Mouse (Mus musculus) CD4-positive, CD25-positive, alpha-beta regulatory T cell, adult 2 months (primary cell): ENCODE results near the gene Rpa2.
A peak's percentile ranks its signal among the peaks of the same experiment; 100 is the strongest.

Source experiments
- DNase-seq: peaks from one replicate; pipeline ENCODE4 v3.0.0-alpha.2; 2012; ENCODE audit warnings: low read depth, low spot score

Rpa2 gene

GRCm38 (mm10) chr4:132803212-132803611 is 35.1 kb downstream of the Rpa2 start:
- no peak for DNase-seq

- no peak for DNase-seq
Measured at GRCm38 (mm10) chr4:132803876-132804275, 35.7 kb downstream of the Rpa2 start.

GRCm38 (mm10) chr4:132804331-132804730 is 36.2 kb downstream of the Rpa2 start:
- no peak for DNase-seq

DNA sequence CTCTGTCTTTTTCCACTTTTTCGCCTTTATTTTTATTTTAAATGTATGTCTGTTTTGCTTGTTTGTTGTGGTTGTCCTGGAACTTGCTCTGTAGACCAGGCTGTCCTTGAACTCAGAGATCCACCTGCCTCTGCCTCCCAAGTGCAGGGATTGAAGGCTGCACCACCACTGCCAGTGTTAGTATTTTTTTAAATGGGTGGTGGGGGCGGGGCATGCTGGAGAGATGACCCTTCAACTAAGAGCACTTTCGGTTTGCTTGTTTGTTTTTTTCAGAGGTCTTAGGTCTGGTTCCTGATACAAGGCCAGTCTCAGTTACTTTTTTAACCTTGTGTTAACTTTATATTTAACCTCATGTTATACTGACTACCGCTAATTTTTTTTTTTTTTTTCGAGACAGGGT is 37.0 kb downstream of the Rpa2 start:
- no peak for DNase-seq

DNA sequence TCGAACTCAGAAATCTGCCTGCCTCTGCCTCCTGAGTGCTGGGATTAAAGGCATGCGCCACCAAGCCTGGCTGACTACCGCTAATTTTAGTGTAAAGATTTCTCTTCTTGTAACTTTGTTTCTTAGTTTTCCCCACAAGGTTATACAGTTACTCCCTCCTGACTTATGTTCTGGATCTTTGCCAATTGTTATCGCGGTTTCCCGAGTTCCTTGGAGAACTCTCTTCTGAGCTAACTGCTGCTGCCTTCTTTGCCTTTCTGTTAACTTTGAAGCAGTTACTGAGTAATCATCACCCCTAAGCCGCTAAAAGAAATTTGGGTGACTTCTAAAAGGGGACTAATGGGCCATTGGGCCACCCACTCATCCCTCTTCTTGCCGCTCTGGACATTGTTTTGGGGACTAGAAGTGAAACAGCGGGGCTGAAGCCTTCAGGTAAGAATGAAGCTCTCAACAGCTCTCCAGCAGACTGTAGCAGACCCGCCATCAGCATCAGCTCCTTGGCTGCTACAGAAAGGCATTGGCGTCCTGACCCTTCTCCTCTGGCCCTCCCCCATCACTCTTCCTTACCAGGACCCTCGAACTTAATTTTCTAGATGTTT is 37.6 kb downstream of the Rpa2 start:
- no peak for DNase-seq

- DNase-seq, result no peak
Measured at GRCm38 (mm10) chr4:132806620-132807191, 38.6 kb downstream of the Rpa2 start.

DNA sequence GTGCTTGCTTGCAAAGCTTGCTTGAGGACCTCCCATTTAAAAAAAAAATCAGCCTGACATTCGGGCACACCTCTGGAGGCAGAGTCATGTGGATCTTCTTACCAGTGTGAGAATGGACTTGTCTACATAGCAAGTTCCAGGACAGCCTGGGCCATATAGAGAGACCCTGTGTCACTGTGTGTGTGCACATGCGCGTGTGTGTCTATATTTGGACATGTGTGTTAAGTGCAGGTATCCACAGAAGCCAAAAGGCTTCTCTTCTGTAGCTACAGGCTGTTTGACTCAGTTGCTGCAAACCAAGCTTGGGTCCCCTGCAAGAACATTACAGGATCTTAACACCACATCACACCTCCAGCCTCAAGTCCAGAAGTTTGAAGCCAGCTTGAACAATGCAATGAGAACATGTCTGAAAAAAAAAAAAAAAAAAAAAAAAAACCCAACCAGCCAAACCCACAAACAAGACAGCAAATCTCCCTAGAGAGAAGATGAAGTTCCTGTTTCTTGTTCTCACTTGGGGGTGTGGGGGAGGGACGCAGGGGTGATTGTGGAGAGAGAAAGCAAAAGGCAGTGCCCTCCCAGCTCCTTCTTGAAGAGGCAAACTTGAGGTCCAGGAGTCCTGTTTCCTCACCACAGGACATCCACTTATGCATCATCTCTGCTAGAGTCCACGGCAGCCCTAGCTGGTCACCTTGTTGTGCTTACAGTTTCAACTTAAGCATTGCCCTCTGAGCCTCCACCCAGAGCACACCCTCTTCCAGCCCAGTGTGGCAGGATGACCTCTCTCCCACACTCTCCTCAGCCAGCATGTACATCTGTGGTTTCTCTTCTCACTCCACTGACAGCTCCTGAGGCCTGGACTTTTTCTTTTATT is 39.9 kb downstream of the Rpa2 start:
- peak; percentile 23 for DNase-seq

GRCm38 (mm10) chr4:132809621-132810020 is 41.5 kb downstream of the Rpa2 start:
- no peak for DNase-seq

DNA sequence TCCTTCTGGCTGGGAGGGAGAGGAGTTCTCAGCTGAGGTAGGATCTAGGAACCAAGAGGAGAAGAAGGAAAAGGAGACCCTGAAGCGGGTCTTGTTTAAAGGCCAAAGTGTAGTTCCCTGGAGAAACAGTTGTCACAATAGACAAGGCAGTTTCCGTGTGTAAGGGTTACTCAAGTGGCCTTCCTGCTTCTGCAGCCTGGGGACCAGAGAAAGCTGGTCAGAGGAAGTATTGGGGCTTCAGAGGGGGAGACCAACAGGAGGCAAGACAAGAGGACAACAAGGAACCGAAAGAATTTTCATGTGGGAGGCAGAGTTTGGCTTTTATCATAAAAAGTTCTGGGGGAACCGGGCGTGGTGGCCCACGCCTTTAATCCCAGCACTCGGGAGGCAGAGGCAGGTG is 48.3 kb downstream of the Rpa2 start:
- DNase-seq, result no peak

GRCm38 (mm10) chr4:132816855-132817254 is 48.7 kb downstream of the Rpa2 start:
- DNase-seq, result no peak

GRCm38 (mm10) chr4:132818442-132818841 is 50.3 kb downstream of the Rpa2 start:
- DNase-seq, result no peak

GRCm38 (mm10) chr4:132823614-132824366 is 55.7 kb downstream of the Rpa2 start:
- peak; percentile 86 for DNase-seq
